Mouse (Mus musculus) heart, embryonic 12.5 days (tissue): ENCODE measurements around the gene Agfg2. TPM values are rescaled to one million over a fixed set of nuclear protein-coding genes. Genes with fewer than 3 reads are reported as not detected.
"Not testable (repeated sequence)": the region's sequence is repeated elsewhere in the genome, so short reads cannot be mapped to it uniquely, and the experiment has no call there.

Source experiments
- ATAC-seq: fragments of 200-750 bp; cut with Nextera tagmentation; 2 replicates; pipeline ENCODE4 v1.8.0; 2017; ENCODE audit warnings: moderate TSS enrichment, moderate library complexity; ENCODE audit not compliant: insufficient number of reproducible peaks, low FRiP score
- H3K27ac ChIP-seq: fragments of 300-500 bp; sonication (generic); 2 replicates; pipeline ENCODE4 v1.5.1; 2016; ENCODE audit warnings: mild to moderate bottlenecking, moderate library complexity; ENCODE audit not compliant: poor library complexity, severe bottlenecking
- H3K27me3 ChIP-seq: fragments of 300-500 bp; sonication (generic); replicated peaks from 2 replicates; pipeline ENCODE4 v1.6.1; 2016; ENCODE audit warnings: mild to moderate bottlenecking, moderate library complexity
- H3K36me3 ChIP-seq: fragments of 300-500 bp; sonication (generic); 2 replicates; pipeline ENCODE4 v1.6.1; 2016; ENCODE audit warnings: mild to moderate bottlenecking, moderate library complexity
- H3K4me1 ChIP-seq: fragments of 300-500 bp; sonication (generic); replicated peaks from 2 replicates; pipeline ENCODE4 v1.6.1; 2016; ENCODE audit warnings: mild to moderate bottlenecking
- H3K4me2 ChIP-seq: fragments of 300-500 bp; sonication (generic); 2 replicates; pipeline ENCODE4 v1.6.1; 2016; ENCODE audit warnings: mild to moderate bottlenecking, moderate library complexity
- H3K4me3 ChIP-seq: fragments of 300-500 bp; sonication (generic); 2 replicates; pipeline ENCODE4 v1.5.1; 2016; ENCODE audit warnings: mild to moderate bottlenecking
- H3K9ac ChIP-seq: fragments of 300-500 bp; sonication (generic); 2 replicates; pipeline ENCODE4 v1.6.1; 2016; ENCODE audit warnings: mild to moderate bottlenecking, moderate library complexity
- H3K9me3 ChIP-seq: fragments of 300-500 bp; sonication (generic); replicated peaks from 2 replicates; pipeline ENCODE4 v1.6.1; 2016; ENCODE audit warnings: mild to moderate bottlenecking, moderate library complexity
- WGBS: fragments of 180-500 bp; shearing (Covaris S2); methylation state at CpG from one replicate; pipeline ENCODE4 v1.1.7; 2016; 5-methylcytosine and 5-hydroxymethylcytosine counted together
- polyA plus RNA-seq: library from polyadenylated mRNA; unstranded; fragments of >200 nt; fragmentation: Nextera tagmentation; extraction: Ambion mirVana; gene quantifications from 2 replicates; pipeline ENCODE4 v1.2.1, GENCODE M21; 2016

Gene Agfg2
- polyA plus RNA-seq, 1 experiment from 2014 or later, result 25.6 TPM

- no peaks in the 10 kb centered on the region for H3K9me3 ChIP-seq
- peaks cover 37% of the 10 kb centered on the region for H3K4me1 ChIP-seq
- H3K27me3 ChIP-seq, result no peaks in the 10 kb centered on the region
- peak overlapping the region; percentile 86 for H3K27ac ChIP-seq
- H3K4me2 ChIP-seq, result peak overlapping the region; percentile 69
- WGBS, result 3% methylated on average over 9 of the region's 9 CpGs
- H3K36me3 ChIP-seq, result 0 out of 2 replicates have a peak, but pooled peaks cover 4% of the 10 kb centered on the region
- ATAC-seq, result no peak
- H3K9ac ChIP-seq, result peak overlapping the region; percentile 72
- H3K4me3 ChIP-seq, result peak overlapping the region; percentile 58
Measured at GRCm38 (mm10) chr5:137627991-137628390, 56.5 kb downstream of the Agfg2 start.

DNA sequence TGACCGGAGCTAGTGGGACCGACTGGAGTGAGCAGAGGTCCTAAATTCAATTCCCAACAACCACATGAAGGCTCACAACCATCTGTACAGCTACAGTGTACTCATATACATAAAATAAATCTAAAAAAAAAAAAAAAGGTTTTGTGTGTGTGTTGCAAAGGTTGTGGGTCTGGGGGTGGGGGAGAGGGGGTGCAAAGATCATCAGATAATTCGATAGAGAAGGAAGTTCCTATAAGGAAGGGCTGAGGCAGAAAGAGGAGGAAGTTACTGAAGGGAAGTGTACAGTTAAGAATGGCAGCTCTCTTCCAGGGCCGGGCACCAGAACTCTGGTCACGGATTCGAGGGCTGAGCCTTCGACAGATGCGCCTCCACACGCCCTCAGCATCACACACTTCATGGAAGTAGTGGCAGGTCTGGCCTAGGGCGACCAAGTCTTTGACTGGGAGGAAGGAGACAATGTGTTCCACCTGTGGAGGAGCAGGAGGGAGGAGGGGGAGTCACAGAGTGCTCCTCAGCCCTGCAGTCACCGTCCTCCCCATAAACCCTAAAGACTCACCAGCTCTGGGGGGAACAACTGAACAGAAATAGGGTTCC is 60.5 kb downstream of the Agfg2 start:
- 80% methylated on average over 11 of the region's 11 CpGs for WGBS
- Histone ChIP-seq H3K9me3 (no peaks in the 10 kb centered on the region), H3K36me3 (no peaks in the 10 kb centered on the region), H3K4me3 (no peak overlapping the region), H3K4me1 (peaks cover 8% of the 10 kb centered on the region; the same call in 1 of the 2 replicates), H3K27ac (no peak overlapping the region), H3K27me3 (no peaks in the 10 kb centered on the region), H3K9ac (no peak overlapping the region), H3K4me2 (no peak overlapping the region)
- no peak for ATAC-seq

- Histone ChIP-seq H3K4me1 (peaks cover 40% of the 10 kb centered on the region), H3K36me3 (no peaks in the 10 kb centered on the region), H3K27ac (no peak overlapping the region), H3K4me2 (no peak overlapping the region), H3K9ac (no peak overlapping the region), H3K9me3 (no peaks in the 10 kb centered on the region), H3K4me3 (no peak overlapping the region), H3K27me3 (no peaks in the 10 kb centered on the region)
- 82% methylated on average over 7 of the region's 7 CpGs for WGBS
- ATAC-seq, result no peak
Measured at GRCm38 (mm10) chr5:137615347-137615746, 69.2 kb downstream of the Agfg2 start.

- H3K36me3 ChIP-seq, H3K4me3 ChIP-seq, H3K27me3 ChIP-seq, H3K9ac ChIP-seq, H3K4me2 ChIP-seq, H3K27ac ChIP-seq, H3K9me3 ChIP-seq, ATAC-seq: not testable (repeated sequence)
- 91% methylated on average over 2 of the region's 2 CpGs for WGBS
- peaks cover 44% of the 10 kb centered on the region for H3K4me1 ChIP-seq
Measured at GRCm38 (mm10) chr5:137614921-137615320, 69.6 kb downstream of the Agfg2 start.

DNA sequence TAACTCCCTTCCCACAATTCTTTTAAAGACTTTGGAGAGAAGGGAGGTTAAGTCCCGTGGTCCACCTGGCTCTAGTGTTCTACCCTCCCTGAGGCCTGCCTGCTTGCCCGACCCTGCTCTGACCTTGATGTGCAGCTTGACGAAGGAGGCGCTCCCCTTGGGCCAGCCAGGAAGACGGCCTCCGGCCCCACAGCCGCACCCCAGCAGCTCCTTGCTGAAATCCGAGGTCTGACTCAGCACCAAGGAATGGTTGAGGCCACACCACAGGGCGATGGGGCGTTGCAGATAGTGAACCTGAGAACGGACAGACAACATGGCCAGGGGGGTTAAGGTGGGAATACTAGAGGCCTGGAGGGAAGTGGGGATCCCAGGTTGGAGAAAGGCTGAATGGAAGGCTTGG is 71.0 kb downstream of the Agfg2 start, which contains the start of gene Pcolce:
Pcolce (minus strand) TSS at position 235 of the 400 bp plus-strand sequence.
- Histone ChIP-seq H3K9me3 (no peaks in the 10 kb centered on the region), H3K36me3 (no peaks in the 10 kb centered on the region; the same call in 1 of the 2 replicates), H3K27me3 (0 out of 2 replicates have a peak, but pooled peaks cover 1% of the 10 kb centered on the region), H3K4me2 (no peak within 1 kb of the TSS), H3K27ac (peak within 1 kb of the TSS; percentile 56), H3K4me1 (peaks cover 54% of the 10 kb centered on the region), H3K9ac (peak within 1 kb of the TSS; percentile 47; the same call in 1 of the 2 replicates), H3K4me3 (no peak within 1 kb of the TSS)
- WGBS, result 26% methylated on average over 11 of the region's 11 CpGs
- ATAC-seq, result no peak

- Histone ChIP-seq H3K4me3 (no peak overlapping the region), H3K27me3 (0 out of 2 replicates have a peak, but pooled peaks cover 6% of the 10 kb centered on the region), H3K9ac (no peak overlapping the region), H3K4me2 (no peak overlapping the region), H3K9me3 (no peaks in the 10 kb centered on the region), H3K36me3 (peaks cover 2% of the 10 kb centered on the region; the same call in 1 of the 2 replicates), H3K4me1 (peaks cover 59% of the 10 kb centered on the region), H3K27ac (0 out of 2 replicates have a peak overlapping the region, but pooled peaks have one; percentile 56)
- WGBS, result 72% methylated on average over 5 of the region's 5 CpGs
- no peak for ATAC-seq
Measured at GRCm38 (mm10) chr5:137613076-137613475, 71.5 kb downstream of the Agfg2 start.

DNA sequence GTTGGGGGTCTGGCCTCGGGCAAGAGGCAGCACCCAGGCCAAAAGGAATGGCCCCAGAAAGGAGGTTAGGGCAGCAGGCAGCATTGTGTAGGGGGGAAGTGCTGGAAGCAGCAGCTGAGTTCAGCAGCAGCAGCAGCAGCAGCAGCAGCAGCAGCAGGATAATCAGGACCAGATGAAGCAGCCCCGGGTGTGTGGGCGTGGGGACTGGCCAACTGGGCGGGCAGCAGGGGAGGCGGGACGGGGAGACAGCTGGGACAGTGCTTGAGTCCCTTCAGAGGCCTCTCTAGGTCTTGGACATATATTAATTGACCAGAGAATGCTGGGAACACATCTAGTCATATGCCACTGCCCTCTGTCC is 73.3 kb downstream of the Agfg2 start:
- WGBS, result 8% methylated on average over 6 of the region's 6 CpGs
- Histone ChIP-seq H3K27me3 (peaks cover 15% of the 10 kb centered on the region), H3K4me2 (peak overlapping the region; percentile 64), H3K36me3 (peaks cover 21% of the 10 kb centered on the region), H3K4me3 (peak overlapping the region; percentile 42), H3K9ac (peak overlapping the region; percentile 68), H3K9me3 (no peaks in the 10 kb centered on the region), H3K4me1 (peaks cover 63% of the 10 kb centered on the region), H3K27ac (peak overlapping the region; percentile 95)
- ATAC-seq, result peak; percentile 46

GRCm38 (mm10) chr5:137610548-137611244 is 73.8 kb downstream of the Agfg2 start:
- Histone ChIP-seq H3K36me3 (peaks cover 26% of the 10 kb centered on the region), H3K9me3 (no peaks in the 10 kb centered on the region), H3K4me2 (peak overlapping the region; percentile 64), H3K9ac (peak overlapping the region; percentile 68), H3K27ac (peak overlapping the region; percentile 95), H3K4me1 (peaks cover 63% of the 10 kb centered on the region), H3K4me3 (peak overlapping the region; percentile 42), H3K27me3 (peaks cover 15% of the 10 kb centered on the region)
- WGBS, result 2% methylated on average over 12 of the region's 12 CpGs
- peak; percentile 54 for ATAC-seq

GRCm38 (mm10) chr5:137610056-137610455 is 74.5 kb downstream of the Agfg2 start:
- Histone ChIP-seq H3K27me3 (peaks cover 15% of the 10 kb centered on the region), H3K27ac (peak overlapping the region; percentile 95), H3K4me2 (peak overlapping the region; percentile 64), H3K4me3 (peak overlapping the region; percentile 42), H3K9ac (peak overlapping the region; percentile 39; the same call in 1 of the 2 replicates), H3K36me3 (peaks cover 32% of the 10 kb centered on the region), H3K9me3 (no peaks in the 10 kb centered on the region), H3K4me1 (peaks cover 63% of the 10 kb centered on the region)
- no peak for ATAC-seq
- 57% methylated on average over 4 of the region's 4 CpGs for WGBS

- H3K9ac ChIP-seq, result no peak overlapping the region
- no peak overlapping the region for H3K27ac ChIP-seq
- 59% methylated on average over 3 of the region's 3 CpGs for WGBS
- peaks cover 15% of the 10 kb centered on the region for H3K27me3 ChIP-seq
- ATAC-seq, result no peak
- H3K9me3 ChIP-seq, result no peaks in the 10 kb centered on the region
- peaks cover 63% of the 10 kb centered on the region for H3K4me1 ChIP-seq
- H3K36me3 ChIP-seq, result peaks cover 38% of the 10 kb centered on the region
- no peak overlapping the region for H3K4me3 ChIP-seq
- peak overlapping the region; percentile 64 for H3K4me2 ChIP-seq
Measured at GRCm38 (mm10) chr5:137609292-137609691, 75.2 kb downstream of the Agfg2 start.

DNA sequence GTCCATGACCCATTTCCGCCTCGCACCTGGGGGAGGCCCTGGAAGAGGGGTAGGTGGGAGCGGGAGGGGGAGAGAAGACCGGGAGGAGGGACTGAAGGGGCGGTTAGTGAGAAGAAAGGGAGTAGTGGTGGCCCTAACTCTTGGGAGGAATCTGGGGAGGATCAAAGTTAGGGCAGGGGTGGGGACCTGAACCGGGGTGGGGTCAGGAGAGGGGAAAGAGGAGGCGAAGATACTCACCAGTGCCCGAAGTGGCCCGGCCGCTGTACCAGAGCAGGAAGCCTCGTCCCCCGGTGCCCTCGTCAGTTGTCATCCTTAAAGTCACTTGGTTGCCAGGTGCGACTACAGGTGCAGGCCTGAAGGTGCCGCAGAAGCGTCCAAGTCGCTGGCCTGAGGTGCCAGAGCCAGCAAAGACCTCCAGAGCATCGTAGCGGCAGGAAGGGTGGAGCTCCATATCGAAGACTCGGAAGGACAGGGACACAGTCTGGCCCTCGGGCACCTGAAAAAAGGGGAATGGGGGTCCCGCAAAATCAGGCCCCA is 75.8 kb downstream of the Agfg2 start:
- H3K9ac ChIP-seq, result peak overlapping the region; percentile 64
- H3K27me3 ChIP-seq, result peaks cover 15% of the 10 kb centered on the region
- no peaks in the 10 kb centered on the region for H3K9me3 ChIP-seq
- peak overlapping the region; percentile 62 for H3K4me2 ChIP-seq
- peaks cover 43% of the 10 kb centered on the region for H3K36me3 ChIP-seq
- H3K4me1 ChIP-seq, result peaks cover 57% of the 10 kb centered on the region
- 26% methylated on average over 23 of the region's 23 CpGs for WGBS
- H3K4me3 ChIP-seq, result peak overlapping the region; percentile 31
- ATAC-seq, result no peak
- H3K27ac ChIP-seq, result no peak overlapping the region
